7 mouse cellular contexts compared by ENCODE assay signal in genomic region chr2:11710101-11710500, GRCm38 (mm10). TPM values are rescaled to one million over a fixed set of nuclear protein-coding genes. Genes with fewer than 3 reads are reported as not detected.
DNase-seq lines count a peak whose midpoint lies in the region; ATAC-seq and TF ChIP-seq lines count a peak whose summit lies in the region.
"Not testable (repeated sequence)": the region's sequence is repeated elsewhere in the genome, so short reads cannot be mapped to it uniquely, and the experiment has no call there.

No protein-coding gene starts in this region.

- peak; percentile 47 for TF ChIP-seq CTCF in forebrain, postnatal 0 days (IDR thresholded peaks at IDR 0.05; ENCODE audit: low read depth)

- not testable (repeated sequence) for H3K4me3 ChIP-seq in forebrain, postnatal 0 days (ENCODE audit: low read depth, low read length); limb, embryonic 10.5 days

- H3K4me1 ChIP-seq in forebrain, postnatal 0 days (ENCODE audit: insufficient read depth), result not testable (repeated sequence)
- H3K4me1 ChIP-seq in limb, embryonic 10.5 days, result peaks cover 12% of the 10 kb centered on the region

- DNase-seq in MN1 (ENCODE audit: low spot score), result peak; percentile 10
- DNase-seq in c-Kit-positive CD71-negative TER-119-negative erythroid progenitor cells, embryonic 14.5 days (ENCODE audit: low read depth), result peak; percentile 36
- peak; percentile 11 for DNase-seq in forebrain, postnatal 0 days
- DNase-seq in limb, embryonic 10.5 days (ENCODE audit: low spot score), result peak; percentile 40
- DNase-seq in lung, postnatal 36 days, result peak; percentile 65
- peak; percentile 8 to 71 for DNase-seq in spleen, postnatal 10 days (ENCODE audit: low spot score in 2 of 2)

- H3K9ac ChIP-seq in forebrain, postnatal 0 days, result not testable (repeated sequence)

- H3K4me2 ChIP-seq in forebrain, postnatal 0 days (ENCODE audit: low read depth), result not testable (repeated sequence)

- H3K27ac ChIP-seq in forebrain, postnatal 0 days (ENCODE audit: low read depth, low read length); limb, embryonic 10.5 days: not testable (repeated sequence)

- not testable (repeated sequence) for H3K27me3 ChIP-seq in forebrain, postnatal 0 days (ENCODE audit: insufficient read depth, low read length)
- peaks cover 37% of the 10 kb centered on the region for H3K27me3 ChIP-seq in limb, embryonic 10.5 days (ENCODE audit: low read depth, poor library complexity, severe bottlenecking)

- H3K9me3 ChIP-seq in forebrain, postnatal 0 days (ENCODE audit: low read length); limb, embryonic 10.5 days (replicated peaks): not testable (repeated sequence)

- not testable (repeated sequence) for ATAC-seq in forebrain, postnatal 0 days
- peak; percentile 18 for ATAC-seq in inflammation-experienced regulatory T-cells, adult 6 months

- 51% methylated on average over 4 of the region's 4 CpGs for WGBS in forebrain, postnatal 0 days
- WGBS in limb, embryonic 10.5 days, result 63% methylated on average over 4 of the region's 4 CpGs

- not testable (repeated sequence) for H3K36me3 ChIP-seq in forebrain, postnatal 0 days (ENCODE audit: insufficient read depth); limb, embryonic 10.5 days

RNA-seq across cellular contexts. Expression of gene Il15ra, which starts 5.0 kb away (rescaled TPM):
- 1.00 and 2.2 TPM in 2 replicates for total RNA-seq in forebrain, postnatal 0 days (2014; rRNA removed)
- polyA plus RNA-seq in forebrain, postnatal 0 days (2015; fragmentation: Nextera tagmentation; extraction: Ambion mirVana), result 0.83 and 1.3 TPM in 2 replicates
- polyA plus RNA-seq in inflammation-experienced regulatory T-cells, adult 6 months (2017; shearing (Covaris generic)), result 10 to 100 TPM; 26.6 to 36.7 (median 29.9) TPM
- 0.30 and 0.81 TPM in 2 replicates for polyA plus RNA-seq in limb, embryonic 10.5 days (2016; fragmentation: Nextera tagmentation; extraction: Ambion mirVana)

Comparison
In these comparisons a context has a peak if more than half of its experiments do, and no peak if none do; other contexts are left out.
1. DNase-seq: peak in every context shown above with its lines; median percentile 65 in lung, postnatal 36 days; 40 in limb, embryonic 10.5 days; 40 in spleen, postnatal 10 days; 36 in c-Kit-positive CD71-negative TER-119-negative erythroid progenitor cells, embryonic 14.5 days; 11 in forebrain, postnatal 0 days; 10 in MN1.
2. RNA of gene Il15ra, which starts 5.0 kb away (polyA plus RNA-seq): 26.6 to 36.7 TPM in inflammation-experienced regulatory T-cells, adult 6 months; 0.83 to 1.3 TPM in forebrain, postnatal 0 days and 0.30 to 0.81 TPM in limb, embryonic 10.5 days; every median in the first group is over 10 times any median in the second.